Mouse (Mus musculus) neural tube, embryonic 10.5 days (tissue): ENCODE results near the gene Tiam1.
A peak's percentile ranks its signal among the peaks of the same experiment; 100 is the strongest.

Experiments used
- DNase-seq: peaks from one replicate; pipeline ENCODE4 v3.0.0-alpha.2; 2017; ENCODE audit warnings: low spot score; ENCODE audit errors: extremely low spot score

The Tiam1 gene

DNA sequence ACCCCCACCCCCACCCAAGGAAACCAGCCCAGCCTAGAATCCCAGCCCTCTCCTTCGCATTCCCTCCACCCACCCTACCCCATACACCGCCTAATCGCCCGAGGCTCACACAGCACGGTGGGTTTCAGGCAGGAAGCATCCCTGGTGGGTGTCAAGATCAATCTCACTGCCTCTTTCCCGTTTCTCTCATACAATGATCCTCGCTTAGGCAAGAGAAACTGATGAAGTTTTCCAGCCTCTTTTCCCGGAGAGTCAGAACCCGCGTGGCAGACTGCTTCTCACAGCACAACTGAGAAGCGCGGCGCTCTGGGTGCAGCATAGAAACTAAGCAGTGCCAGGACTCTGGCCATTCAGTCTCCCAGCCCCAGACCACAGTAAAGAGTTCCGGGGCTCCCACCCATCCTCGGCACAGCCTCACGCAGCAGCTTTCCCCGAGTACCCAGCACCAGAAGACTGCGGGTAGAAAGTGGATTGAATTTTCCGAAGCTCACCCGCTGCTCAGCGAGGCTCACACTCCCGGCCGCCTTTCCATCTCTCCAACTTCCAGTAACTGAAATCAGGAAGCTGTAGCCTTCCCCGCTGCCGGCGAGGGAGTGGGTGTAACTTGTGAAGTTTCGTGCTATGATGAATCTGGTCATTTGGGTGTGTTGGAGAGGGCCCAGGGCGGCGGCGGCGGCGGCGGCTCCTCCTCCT is 183.2 kb downstream of the Tiam1 start:
- DNase-seq, result peak; percentile 39

GRCm38 (mm10) chr16:89958982-89959381 is 184.6 kb downstream of the Tiam1 start:
- no peak for DNase-seq

GRCm38 (mm10) chr16:89958030-89958429 is 185.5 kb downstream of the Tiam1 start:
- no peak for DNase-seq

GRCm38 (mm10) chr16:89954525-89954924 is 189.0 kb downstream of the Tiam1 start:
- DNase-seq, result no peak

GRCm38 (mm10) chr16:89954114-89954513 is 189.5 kb downstream of the Tiam1 start:
- DNase-seq, result no peak

DNA sequence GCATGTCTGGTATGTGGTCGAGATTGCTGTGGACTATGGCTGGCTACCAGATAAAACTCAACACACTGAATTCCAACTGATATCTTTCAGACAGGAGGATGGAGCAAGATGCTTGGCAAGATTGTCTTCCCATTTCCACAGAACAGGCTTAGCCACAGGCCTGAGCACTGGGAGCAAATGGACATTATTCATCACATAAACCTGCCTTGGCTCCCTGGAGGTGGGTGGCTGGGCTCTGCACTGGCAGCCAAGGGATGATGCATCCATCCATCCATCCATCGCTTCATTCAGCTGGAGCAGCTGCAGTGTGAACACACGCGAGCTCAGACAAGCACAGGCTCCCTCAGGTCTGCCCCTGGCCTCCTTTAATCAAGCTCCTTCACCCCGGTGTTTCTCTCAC is 190.7 kb downstream of the Tiam1 start:
- no peak for DNase-seq

GRCm38 (mm10) chr16:89950754-89951153 is 192.8 kb downstream of the Tiam1 start:
- DNase-seq, result no peak

DNA sequence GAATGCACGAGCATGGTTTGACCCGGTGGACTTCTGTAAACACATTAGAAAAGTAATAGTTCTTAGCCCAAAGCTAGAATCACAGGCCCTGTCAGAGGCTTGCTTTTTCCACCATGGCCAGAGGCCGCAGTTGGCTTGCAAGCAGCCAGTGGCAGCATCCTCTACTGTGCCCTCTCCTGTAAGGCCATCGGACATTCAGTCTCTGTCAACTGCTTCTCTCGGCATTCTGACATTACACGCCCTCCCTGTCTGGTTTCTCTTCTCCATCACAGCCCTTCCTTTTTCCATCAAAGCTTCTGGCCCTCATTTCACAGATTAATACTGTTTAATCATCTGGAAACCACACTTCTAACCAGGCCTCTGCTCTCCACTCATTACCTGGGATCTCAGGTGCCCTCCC is 193.3 kb downstream of the Tiam1 start:
- DNase-seq, result no peak

GRCm38 (mm10) chr16:89948040-89948439 is 195.5 kb downstream of the Tiam1 start:
- DNase-seq, result no peak

DNA sequence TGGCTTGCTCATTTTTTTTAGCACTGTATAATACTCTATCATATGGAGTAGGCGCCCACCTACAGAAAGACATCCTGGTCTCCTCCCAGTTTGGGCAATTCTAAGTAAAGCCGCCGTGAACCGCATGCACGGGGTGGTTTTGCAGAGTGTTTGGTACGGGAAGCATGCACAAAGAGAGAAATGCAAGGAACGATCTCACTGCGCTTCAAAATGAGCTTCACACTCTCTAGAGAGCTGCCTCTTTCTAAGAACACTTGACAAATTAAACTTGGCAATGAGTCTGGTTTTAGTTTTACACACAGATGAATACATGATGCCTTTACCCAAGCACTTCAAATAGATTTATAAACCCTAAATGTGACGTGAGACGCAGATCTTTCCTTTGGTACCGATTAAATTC is 196.8 kb downstream of the Tiam1 start:
- no peak for DNase-seq

DNA sequence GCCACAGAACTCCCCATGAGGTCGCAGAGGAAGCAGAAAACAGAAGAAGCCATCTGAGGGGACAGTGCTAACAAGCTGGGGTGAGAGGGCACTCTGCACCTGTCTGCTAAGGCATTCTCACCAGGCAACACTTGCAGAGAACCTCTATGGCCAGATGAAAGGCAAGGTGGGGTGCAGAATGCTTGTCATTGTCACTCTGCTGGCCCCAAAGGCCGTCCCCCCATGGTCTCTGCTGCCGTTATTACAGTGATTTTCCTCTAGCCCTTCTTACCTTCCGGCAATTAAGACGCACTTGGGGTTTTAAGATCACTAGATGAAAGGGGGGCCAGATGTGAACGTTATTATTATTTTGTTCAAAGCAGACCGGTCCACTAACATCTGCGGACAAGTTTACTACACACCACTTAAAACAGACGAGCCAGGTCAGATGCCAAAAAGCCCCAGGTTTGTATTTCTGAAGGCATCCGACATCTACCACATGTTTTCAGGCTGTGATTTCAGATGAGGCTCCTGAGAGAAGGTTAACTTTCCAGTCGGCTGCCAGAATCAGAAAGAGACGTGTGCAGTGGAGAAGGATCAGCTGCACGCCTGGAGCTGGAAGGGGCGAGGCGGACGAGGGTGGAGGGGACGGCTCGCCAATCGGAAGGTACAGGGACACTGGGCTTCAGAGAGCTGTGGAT is 198.8 kb downstream of the Tiam1 start:
- DNase-seq, result no peak

DNA sequence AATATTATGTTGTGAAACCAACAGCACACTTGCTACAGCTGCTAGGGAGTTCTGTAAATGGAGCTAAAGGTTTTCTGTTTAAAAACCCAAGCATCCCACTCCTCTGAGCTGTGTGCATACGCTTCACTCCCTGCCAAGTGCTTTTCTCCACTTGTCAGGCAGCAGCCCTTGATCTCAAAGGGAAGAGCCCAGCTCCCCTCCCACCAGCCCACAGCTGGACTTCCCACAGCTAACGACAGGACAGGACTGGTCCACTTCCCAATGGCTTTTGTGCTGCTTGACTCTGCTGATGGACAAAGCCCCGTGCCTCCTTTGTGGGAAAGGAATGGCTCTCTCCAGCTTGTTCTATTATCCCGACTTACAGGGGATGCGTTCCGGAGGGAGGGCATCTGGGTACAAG is 199.5 kb downstream of the Tiam1 start:
- DNase-seq, result peak; percentile 41

DNA sequence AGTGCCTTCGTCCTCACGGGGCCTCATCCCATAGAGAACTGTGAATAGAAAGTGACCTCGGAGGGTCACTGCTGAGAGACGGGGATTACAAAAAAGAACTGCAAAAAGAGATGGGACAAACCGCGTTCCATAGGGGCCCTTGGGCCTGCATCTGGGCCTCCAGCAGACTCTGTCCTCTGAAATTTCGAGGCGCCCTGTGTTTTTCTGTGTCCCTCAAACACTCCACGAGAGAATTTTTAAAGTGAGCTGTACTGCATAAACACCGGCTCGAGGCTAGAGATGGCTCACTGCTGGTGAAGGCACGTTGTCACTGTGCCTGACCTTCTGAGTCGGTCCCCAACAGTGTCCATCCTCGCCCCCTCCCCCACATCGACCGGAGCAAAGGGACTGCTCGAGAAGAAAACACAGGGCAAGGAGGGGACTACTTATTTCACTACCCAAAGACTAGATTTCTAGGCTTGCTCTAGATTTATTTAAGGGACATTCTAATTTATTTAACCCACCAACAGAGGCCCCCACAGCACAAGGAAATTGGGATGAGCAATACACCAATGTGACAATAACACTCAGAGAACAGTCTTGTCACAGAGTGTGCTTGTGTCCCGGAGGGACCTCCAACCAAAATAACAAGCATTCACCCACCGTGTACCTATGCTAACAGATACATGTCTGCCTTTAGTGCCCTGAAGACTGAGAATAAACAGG is 200.2 kb downstream of the Tiam1 start:
- DNase-seq, result no peak

DNA sequence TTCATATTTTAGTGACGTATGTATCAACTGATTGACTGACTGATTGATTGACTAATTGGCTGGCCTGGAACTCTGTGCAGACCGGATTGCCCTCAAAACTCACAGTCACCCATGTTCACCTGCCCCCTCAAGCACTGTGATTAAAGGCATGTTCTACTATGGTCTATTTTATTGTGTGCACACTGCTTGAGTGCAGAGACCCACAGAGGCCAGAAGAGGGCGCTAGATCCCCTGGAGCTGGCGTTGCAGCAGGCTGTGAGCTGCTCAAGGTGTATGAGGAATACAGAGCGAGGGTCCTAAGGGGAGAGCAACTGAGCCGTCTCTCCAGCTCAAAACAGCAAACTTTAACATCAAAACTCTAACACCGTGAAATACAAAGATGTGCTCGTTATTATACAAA is 202.9 kb downstream of the Tiam1 start:
- no peak for DNase-seq

- DNase-seq, result no peak
Observed at GRCm38 (mm10) chr16:89938277-89938676, 205.3 kb downstream of the Tiam1 start.

- no peak for DNase-seq
Observed at GRCm38 (mm10) chr16:89936571-89936970, 207.0 kb downstream of the Tiam1 start.

- no peak for DNase-seq
Observed at GRCm38 (mm10) chr16:89935398-89935797, 208.2 kb downstream of the Tiam1 start.

DNA sequence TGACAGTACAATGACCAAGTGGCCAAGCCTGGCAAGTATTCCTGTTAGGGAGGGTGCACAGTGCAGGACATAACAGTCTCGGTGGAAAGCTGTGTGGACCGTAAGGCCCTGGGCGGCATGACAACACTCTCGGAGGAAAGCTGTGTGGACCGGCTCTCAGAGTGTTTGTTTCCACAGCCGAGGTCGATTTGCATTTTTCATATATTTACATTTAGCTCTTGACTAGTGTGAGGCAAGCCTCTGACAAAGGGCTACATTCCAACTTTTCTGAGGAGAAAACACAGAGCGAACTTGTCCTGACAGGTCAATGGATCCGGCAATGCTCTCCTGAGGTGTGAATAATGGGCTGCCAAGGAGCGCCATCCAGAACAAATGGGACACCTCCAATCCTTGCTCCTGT is 209.0 kb downstream of the Tiam1 start:
- no peak for DNase-seq

- DNase-seq, result no peak
Observed at GRCm38 (mm10) chr16:89933976-89934375, 209.6 kb downstream of the Tiam1 start.

DNA sequence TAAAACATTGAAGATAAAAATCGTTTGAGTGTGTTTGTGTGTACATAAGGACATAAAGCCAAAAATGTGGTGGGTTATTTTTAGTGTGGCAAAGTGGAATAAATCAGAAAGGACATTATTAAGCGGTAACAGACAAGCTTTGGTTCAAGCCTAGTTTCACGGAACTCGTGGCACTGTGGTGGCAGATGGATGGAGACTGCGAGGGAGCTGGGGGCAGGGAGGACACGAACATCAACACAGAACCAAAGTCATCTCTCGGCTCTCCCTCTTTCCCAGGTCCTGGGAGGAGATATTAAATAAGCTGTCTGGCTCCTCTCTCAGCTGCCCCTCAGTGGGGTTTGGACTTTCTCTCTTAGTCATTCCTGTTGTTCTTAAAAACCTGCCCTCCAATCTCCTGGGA is 215.0 kb downstream of the Tiam1 start:
- no peak for DNase-seq

- DNase-seq, result no peak
Observed at GRCm38 (mm10) chr16:89924249-89924890, 219.2 kb downstream of the Tiam1 start.

- no peak for DNase-seq
Observed at GRCm38 (mm10) chr16:89923311-89923710, 220.3 kb downstream of the Tiam1 start.
